Comparison of ENCODE assay signal across 9 mouse cellular contexts in genomic region chr3:28554934-28555333, GRCm38 (mm10).
DNase-seq lines count a peak whose midpoint lies in the region; ATAC-seq and TF ChIP-seq lines count a peak whose summit lies in the region.
"Had no signal": no experiment of that assay in that cellular context is flagged by ENCODE, and none has a peak within 500 bp of the region (broad histone marks: within the 10 kb centered on the region; RNA-seq: fewer than 3 reads in every experiment).

No protein-coding gene starts in this region.

- no peak for TF ChIP-seq CTCF in cerebellum, adult 2 months (IDR thresholded peaks at IDR 0.05; ENCODE audit: borderline replicate concordance, insufficient read depth, low read depth, low read length)
- no peak for TF ChIP-seq CTCF in lung, postnatal 0 days (IDR thresholded peaks at IDR 0.05)

- H3K36me3 ChIP-seq in forebrain, embryonic 16.5 days (ENCODE audit: control insufficient read depth, insufficient read depth): no peaks in the 10 kb centered on the region
- no peaks in the 10 kb centered on the region for H3K36me3 ChIP-seq in lung, postnatal 0 days (ENCODE audit: insufficient read depth, low read length)

- no peak for TF ChIP-seq EP300 in lung, postnatal 0 days (IDR thresholded peaks at IDR 0.05)

- H3K9me3 ChIP-seq in forebrain, embryonic 16.5 days (ENCODE audit: control insufficient read depth, low read length): no peaks in the 10 kb centered on the region
- no peaks in the 10 kb centered on the region for H3K9me3 ChIP-seq in lung, postnatal 0 days (ENCODE audit: low read length)

- 22% methylated on average over 9 of the region's 9 CpGs for WGBS in cerebellum, adult 2 months
- 51% methylated on average over 9 of the region's 9 CpGs for WGBS in forebrain, embryonic 16.5 days
- WGBS in lung, postnatal 0 days: 77% methylated on average over 9 of the region's 9 CpGs

- no peak for ATAC-seq in forebrain, embryonic 16.5 days
- no peak for ATAC-seq in lung, postnatal 0 days

- H3K27me3 ChIP-seq in cerebellum, adult 2 months (ENCODE audit: control insufficient read depth, insufficient read depth, low read length): no peaks in the 10 kb centered on the region
- H3K27me3 ChIP-seq in forebrain, embryonic 16.5 days (replicated peaks; ENCODE audit: control insufficient read depth, insufficient read depth, low read length): no peaks in the 10 kb centered on the region
- no peaks in the 10 kb centered on the region for H3K27me3 ChIP-seq in lung, postnatal 0 days (replicated peaks; ENCODE audit: insufficient read depth, low read length)

- peak; percentile 17 to 54 for DNase-seq in left cerebral cortex, adult 18-20 months (ENCODE audit: low spot score in 2 of 2)
- DNase-seq in left cerebral cortex, postnatal 36 days (ENCODE audit: low spot score in 2 of 2): no peak
- DNase-seq in cerebellum, adult 2 months: peak; percentile 60 to 74
- peak; percentile 69 for DNase-seq in telencephalon, adult 2 months (ENCODE audit: low read depth, low spot score)
- no peak for DNase-seq in embryo, embryonic 9.5 days (ENCODE audit: extremely low spot score)
- DNase-seq in lung, postnatal 0 days (ENCODE audit: low spot score): no peak
- DNase-seq: heart, adult 18-20 months; lung, embryonic 14.5 days had no signal

- peaks cover 43% of the 10 kb centered on the region for H3K4me1 ChIP-seq in cerebellum, adult 2 months (ENCODE audit: control insufficient read depth, insufficient read depth, low read length)
- H3K4me1 ChIP-seq in forebrain, embryonic 16.5 days (replicated peaks; ENCODE audit: control insufficient read depth, insufficient read depth, low read length): peaks cover 55% of the 10 kb centered on the region
- peaks cover 3% of the 10 kb centered on the region; the same call in 1 of the 2 replicates for H3K4me1 ChIP-seq in lung, postnatal 0 days (ENCODE audit: insufficient read depth, low read depth, low read length)

- intact Hi-C loops in left cerebral cortex, postnatal 36 days (cut with DNase I): loop anchor here (5.0 kb wide), 1 partner anchor 293 kb away; the partner anchor contains the start of gene Tnik

- no peak overlapping the region for H3K9ac ChIP-seq in forebrain, embryonic 16.5 days (replicated peaks; ENCODE audit: low read depth, low read length)
- H3K9ac ChIP-seq in lung, postnatal 0 days (replicated peaks; ENCODE audit: low read depth): no peak overlapping the region
- H3K9ac ChIP-seq: lung, embryonic 14.5 days had no signal

- TF ChIP-seq POLR2A in cerebellum, adult 2 months (IDR thresholded peaks at IDR 0.05; ENCODE audit: borderline replicate concordance, insufficient read depth, low read length): no peak

- H3K4me3 ChIP-seq in cerebellum, adult 2 months (replicated peaks; ENCODE audit: insufficient read depth, low read depth, low read length): no peak overlapping the region
- H3K4me3 ChIP-seq in forebrain, embryonic 16.5 days (replicated peaks; ENCODE audit: low read length): no peak overlapping the region
- H3K4me3 ChIP-seq in lung, postnatal 0 days (ENCODE audit: low read depth, low read length): no peak overlapping the region

- no peak overlapping the region for H3K4me2 ChIP-seq in forebrain, embryonic 16.5 days (ENCODE audit: low read length)
- H3K4me2 ChIP-seq in lung, postnatal 0 days (replicated peaks; ENCODE audit: low read depth, low read length): no peak overlapping the region
- H3K4me2 ChIP-seq: lung, embryonic 14.5 days had no signal

- H3K27ac ChIP-seq in cerebellum, adult 2 months (ENCODE audit: insufficient read depth, low read length): 0 out of 2 replicates have a peak overlapping the region, but pooled peaks have one; percentile 12
- H3K27ac ChIP-seq in forebrain, embryonic 16.5 days (ENCODE audit: low read length): peak overlapping the region; percentile 77; the same call in 1 of the 2 replicates
- H3K27ac ChIP-seq in lung, postnatal 0 days (ENCODE audit: low read length): no peak overlapping the region

Comparison
In these comparisons a context has a peak if more than half of its experiments do, and no peak if none do; other contexts are left out.
1. DNase-seq: peak in left cerebral cortex, adult 18-20 months (2 of 2), cerebellum, adult 2 months (2 of 2) and telencephalon, adult 2 months (single experiment); none in left cerebral cortex, postnatal 36 days (0 of 2), embryo, embryonic 9.5 days (single experiment) and lung, postnatal 0 days (single experiment).